Mouse (Mus musculus): ENCODE data around the gene Camta1. TPM values are rescaled to one million over a fixed set of nuclear protein-coding genes. Genes with fewer than 3 reads are reported as not detected.
"Not testable (repeated sequence)": the region's sequence is repeated elsewhere in the genome, so short reads cannot be mapped to it uniquely, and the experiment has no call there.

The Camta1 gene
- polyA plus RNA-seq, 1 experiment from 2014 or later = 115 TPM

- Histone ChIP-seq H3K27me3 (ENCODE audit: insufficient read depth, low read length) (no peaks in the 10 kb centered on the region), H3K9me3 (replicated peaks; ENCODE audit: low read length) (no peaks in the 10 kb centered on the region), H3K4me1 (replicated peaks; ENCODE audit: insufficient read depth, low read length) (no peaks in the 10 kb centered on the region), H3K9ac (ENCODE audit: low read depth, low read length) (no peak overlapping the region), H3K27ac (no peak overlapping the region), H3K4me3 (replicated peaks; ENCODE audit: low read depth, low read length) (no peak overlapping the region), H3K4me2 (ENCODE audit: low read length) (no peak overlapping the region), H3K36me3 (ENCODE audit: insufficient read depth, low read length) (0 out of 2 replicates have a peak, but pooled peaks cover 3% of the 10 kb centered on the region)
- WGBS = 80% methylated on average over 9 of the region's 9 CpGs
- DNase-seq (ENCODE audit: low spot score) (no peak), ATAC-seq (replicated peaks; ENCODE audit: low FRiP score, low read depth) (no peak)
- TF ChIP-seq CTCF (IDR thresholded peaks at IDR 0.05; ENCODE audit: low read depth) = no peak
Measured at GRCm38 (mm10) chr4:151024152-151024551, 837.5 kb downstream of the Camta1 start.

- H3K4me3 ChIP-seq (replicated peaks; ENCODE audit: low read depth, low read length); H3K9ac ChIP-seq (ENCODE audit: low read depth, low read length); H3K27ac ChIP-seq; H3K4me1 ChIP-seq (replicated peaks; ENCODE audit: insufficient read depth, low read length); H3K4me2 ChIP-seq (ENCODE audit: low read length); H3K27me3 ChIP-seq (ENCODE audit: insufficient read depth, low read length); DNase-seq (ENCODE audit: low spot score); ATAC-seq (replicated peaks; ENCODE audit: low FRiP score, low read depth); H3K9me3 ChIP-seq (replicated peaks; ENCODE audit: low read length): not testable (repeated sequence)
- 92% methylated on average over 1 of the region's 1 CpGs for WGBS
- H3K36me3 ChIP-seq (ENCODE audit: insufficient read depth, low read length) = peaks cover 11% of the 10 kb centered on the region
Measured at GRCm38 (mm10) chr4:151017356-151017755, 844.3 kb downstream of the Camta1 start.

- no peak for DNase-seq (ENCODE audit: low spot score)
- Histone ChIP-seq H3K9me3 (replicated peaks; ENCODE audit: low read length) (no peaks in the 10 kb centered on the region), H3K4me3 (replicated peaks; ENCODE audit: low read depth, low read length) (no peak overlapping the region), H3K36me3 (ENCODE audit: insufficient read depth, low read length) (peaks cover 11% of the 10 kb centered on the region), H3K9ac (ENCODE audit: low read depth, low read length) (no peak overlapping the region), H3K27me3 (ENCODE audit: insufficient read depth, low read length) (no peaks in the 10 kb centered on the region), H3K4me1 (replicated peaks; ENCODE audit: insufficient read depth, low read length) (no peaks in the 10 kb centered on the region), H3K4me2 (ENCODE audit: low read length) (no peak overlapping the region), H3K27ac (no peak overlapping the region)
- no peak for TF ChIP-seq CTCF (IDR thresholded peaks at IDR 0.05; ENCODE audit: low read depth)
- 69% methylated on average over 10 of the region's 10 CpGs for WGBS
- no peak for ATAC-seq (replicated peaks; ENCODE audit: low FRiP score, low read depth)
Measured at GRCm38 (mm10) chr4:151015946-151016345, 845.7 kb downstream of the Camta1 start.

GRCm38 (mm10) chr4:151010316-151010715 lies 851.4 kb downstream of the Camta1 start:
- no peaks in the 10 kb centered on the region for H3K4me1 ChIP-seq (replicated peaks; ENCODE audit: insufficient read depth, low read length)
- H3K36me3 ChIP-seq (ENCODE audit: insufficient read depth, low read length) = no peaks in the 10 kb centered on the region
- TF ChIP-seq CTCF (IDR thresholded peaks at IDR 0.05; ENCODE audit: low read depth) = no peak
- no peaks in the 10 kb centered on the region for H3K27me3 ChIP-seq (ENCODE audit: insufficient read depth, low read length)
- no peak overlapping the region for H3K4me3 ChIP-seq (replicated peaks; ENCODE audit: low read depth, low read length)
- no peaks in the 10 kb centered on the region for H3K9me3 ChIP-seq (replicated peaks; ENCODE audit: low read length)
- H3K27ac ChIP-seq = no peak overlapping the region
- no peak for DNase-seq (ENCODE audit: low spot score)
- H3K4me2 ChIP-seq (ENCODE audit: low read length) = no peak overlapping the region
- 86% methylated on average over 7 of the region's 7 CpGs for WGBS
- H3K9ac ChIP-seq (ENCODE audit: low read depth, low read length) = no peak overlapping the region
- no peak for ATAC-seq (replicated peaks; ENCODE audit: low FRiP score, low read depth)

- H3K4me2 ChIP-seq (ENCODE audit: low read length) = no peak overlapping the region
- WGBS = 62% methylated on average over 6 of the region's 6 CpGs
- H3K36me3 ChIP-seq (ENCODE audit: insufficient read depth, low read length) = no peaks in the 10 kb centered on the region
- H3K4me3 ChIP-seq (replicated peaks; ENCODE audit: low read depth, low read length) = no peak overlapping the region
- H3K27me3 ChIP-seq (ENCODE audit: insufficient read depth, low read length) = no peaks in the 10 kb centered on the region
- no peaks in the 10 kb centered on the region for H3K4me1 ChIP-seq (replicated peaks; ENCODE audit: insufficient read depth, low read length)
- H3K9ac ChIP-seq (ENCODE audit: low read depth, low read length) = no peak overlapping the region
- peak; percentile 78 for TF ChIP-seq CTCF (IDR thresholded peaks at IDR 0.05; ENCODE audit: low read depth)
- H3K27ac ChIP-seq = no peak overlapping the region
- ATAC-seq (replicated peaks; ENCODE audit: low FRiP score, low read depth) = no peak
- peak; percentile 47 for DNase-seq (ENCODE audit: low spot score)
- no peaks in the 10 kb centered on the region for H3K9me3 ChIP-seq (replicated peaks; ENCODE audit: low read length)
Measured at GRCm38 (mm10) chr4:151006945-151007344, 854.7 kb downstream of the Camta1 start.

GRCm38 (mm10) chr4:151005656-151006318 lies 855.9 kb downstream of the Camta1 start:
- Histone ChIP-seq H3K4me1 (replicated peaks; ENCODE audit: insufficient read depth, low read length) (no peaks in the 10 kb centered on the region), H3K27ac (no peak overlapping the region), H3K36me3 (ENCODE audit: insufficient read depth, low read length) (no peaks in the 10 kb centered on the region), H3K4me3 (replicated peaks; ENCODE audit: low read depth, low read length) (no peak overlapping the region), H3K9ac (ENCODE audit: low read depth, low read length) (no peak overlapping the region), H3K27me3 (ENCODE audit: insufficient read depth, low read length) (no peaks in the 10 kb centered on the region), H3K4me2 (ENCODE audit: low read length) (no peak overlapping the region), H3K9me3 (replicated peaks; ENCODE audit: low read length) (no peaks in the 10 kb centered on the region)
- 91% methylated on average over 13 of the region's 13 CpGs for WGBS
- no peak for ATAC-seq (replicated peaks; ENCODE audit: low FRiP score, low read depth)
- no peak for TF ChIP-seq CTCF (IDR thresholded peaks at IDR 0.05; ENCODE audit: low read depth)
- no peak for DNase-seq (ENCODE audit: low spot score)

GRCm38 (mm10) chr4:151001397-151001796 lies 860.3 kb downstream of the Camta1 start:
- whole genome bisulfite sequencing = 52% methylated on average over 13 of the region's 13 CpGs
- no peak for ATAC-seq (replicated peaks; ENCODE audit: low FRiP score, low read depth)

More at GRCm38 (mm10) chr4:151001397-151001796, 860.3 kb downstream of the Camta1 start:
- Histone ChIP-seq H3K27ac (no peak overlapping the region), H3K36me3 (ENCODE audit: insufficient read depth, low read length) (no peaks in the 10 kb centered on the region), H3K4me3 (replicated peaks; ENCODE audit: low read depth, low read length) (no peak overlapping the region), H3K4me2 (ENCODE audit: low read length) (no peak overlapping the region), H3K9me3 (replicated peaks; ENCODE audit: low read length) (no peaks in the 10 kb centered on the region), H3K9ac (ENCODE audit: low read depth, low read length) (no peak overlapping the region), H3K27me3 (ENCODE audit: insufficient read depth, low read length) (no peaks in the 10 kb centered on the region), H3K4me1 (replicated peaks; ENCODE audit: insufficient read depth, low read length) (no peaks in the 10 kb centered on the region)
- no peak for TF ChIP-seq CTCF (IDR thresholded peaks at IDR 0.05; ENCODE audit: low read depth)
- DNase-seq (ENCODE audit: low spot score) = no peak
